ENCODE assay signal across 8 mouse cellular contexts in genomic region chr12:69461888-69462840, GRCm38 (mm10).
DNase-seq lines count a peak whose midpoint lies in the region; ATAC-seq and TF ChIP-seq lines count a peak whose summit lies in the region.

No protein-coding gene starts in this region.

- H3K9ac ChIP-seq in embryonic facial prominence, embryonic 13.5 days = peak overlapping the region; percentile 11
- H3K9ac ChIP-seq in heart, postnatal 0 days (replicated peaks; ENCODE audit: low read depth, low read length) = peak overlapping the region; percentile 59

- no peaks in the 10 kb centered on the region for H3K27me3 ChIP-seq in embryonic facial prominence, embryonic 13.5 days
- no peaks in the 10 kb centered on the region for H3K27me3 ChIP-seq in heart, postnatal 0 days (ENCODE audit: control insufficient read depth, insufficient read depth, low read length)

- no peaks in the 10 kb centered on the region for H3K79me2 ChIP-seq in macrophage (ENCODE audit: inconsistent target)

- peak; percentile 55 for DNase-seq in urinary bladder, postnatal 14 days (ENCODE audit: low spot score)
- no peak for DNase-seq in urinary bladder, postnatal 25 days (ENCODE audit: low spot score)
- peak; percentile 60 for DNase-seq in heart, postnatal 0 days (ENCODE audit: low spot score)
- peak; percentile 62 for DNase-seq in kidney, postnatal 14 days
- DNase-seq in retina, postnatal 1 day = peak; percentile 71
- no peak for DNase-seq in left cerebral cortex, adult 8-10 months (ENCODE audit: low spot score in 2 of 2)

- peak overlapping the region; percentile 57 for H3K4me2 ChIP-seq in embryonic facial prominence, embryonic 13.5 days
- H3K4me2 ChIP-seq in heart, postnatal 0 days (ENCODE audit: low read depth, low read length) = peak overlapping the region; percentile 65

- H3K36me3 ChIP-seq in embryonic facial prominence, embryonic 13.5 days = no peaks in the 10 kb centered on the region
- no peaks in the 10 kb centered on the region for H3K36me3 ChIP-seq in heart, postnatal 0 days (replicated peaks; ENCODE audit: control insufficient read depth, insufficient read depth, low read length)
- no peaks in the 10 kb centered on the region for H3K36me3 ChIP-seq in macrophage (ENCODE audit: inconsistent target)

- H3K4me1 ChIP-seq in embryonic facial prominence, embryonic 13.5 days = peaks cover 37% of the 10 kb centered on the region
- peaks cover 13% of the 10 kb centered on the region for H3K4me1 ChIP-seq in heart, postnatal 0 days (ENCODE audit: control insufficient read depth, insufficient read depth)

- ATAC-seq in embryonic facial prominence, embryonic 13.5 days (ENCODE audit: insufficient number of reproducible peaks, insufficient read depth, low FRiP score, low TSS enrichment, low read depth) = peak; percentile 76
- peak; percentile 47 for ATAC-seq in heart, postnatal 0 days (ENCODE audit: insufficient read depth, low read depth)

- peak overlapping the region; percentile 36 for H3K4me3 ChIP-seq in embryonic facial prominence, embryonic 13.5 days
- H3K4me3 ChIP-seq in heart, postnatal 0 days (ENCODE audit: low read depth, low read length) = peak overlapping the region; percentile 49
- H3K4me3 ChIP-seq in macrophage (ENCODE audit: inconsistent target) = peak overlapping the region; percentile 17; the same call in 1 of the 2 replicates

- no peak for TF ChIP-seq EP300 in heart, postnatal 0 days (IDR thresholded peaks at IDR 0.05; ENCODE audit: low read depth)

- WGBS in embryonic facial prominence, embryonic 13.5 days = 20% methylated on average over 30 of the region's 30 CpGs
- WGBS in heart, postnatal 0 days = 20% methylated on average over 30 of the region's 30 CpGs
- WGBS in macrophage (ENCODE audit: missing documents) = 26% methylated on average over 30 of the region's 30 CpGs

- H3K27ac ChIP-seq in embryonic facial prominence, embryonic 13.5 days = peak overlapping the region; percentile 86
- peak overlapping the region; percentile 75 for H3K27ac ChIP-seq in heart, postnatal 0 days (ENCODE audit: low read depth)
- H3K27ac ChIP-seq in macrophage = peak overlapping the region; percentile 57

- TF ChIP-seq CTCF in heart, postnatal 0 days (IDR thresholded peaks at IDR 0.05; ENCODE audit: low read depth) = no peak

- no peaks in the 10 kb centered on the region for H3K9me3 ChIP-seq in embryonic facial prominence, embryonic 13.5 days
- H3K9me3 ChIP-seq in heart, postnatal 0 days (replicated peaks; ENCODE audit: control insufficient read depth, low read length) = no peaks in the 10 kb centered on the region

Comparison
In these comparisons a context has a peak if more than half of its experiments do, and no peak if none do; other contexts are left out.
1. DNase-seq: peak in urinary bladder, postnatal 14 days (single experiment), heart, postnatal 0 days (single experiment), kidney, postnatal 14 days (single experiment) and retina, postnatal 1 day (single experiment); none in urinary bladder, postnatal 25 days (single experiment) and left cerebral cortex, adult 8-10 months (0 of 2).
2. Peak in every context shown above with its lines, with median percentiles within 50 percentile points of each other: H3K27ac ChIP-seq and H3K4me3 ChIP-seq.